Mouse (Mus musculus) ES-E14 (cell line): ENCODE measurements at regions not wholly inside any gene's neighbourhood (a gene's known extent, or its start where the extent isn't known, plus 50 kb on each side); places are given as distances from the start of the nearest gene placed in this dataset.

Experiments used
- DNase-seq: peaks from one replicate; pipeline ENCODE4 v3.0.0-alpha.2; 2013; ENCODE audit warnings: low read depth, low spot score
- H3K27ac ChIP-seq: 2 replicates; pipeline ENCODE4 v1.5.1; 2012; ENCODE audit warnings: low read depth, mild to moderate bottlenecking, low read length, moderate library complexity, mixed read lengths; ENCODE audit not compliant: poor library complexity, insufficient read depth, severe bottlenecking
- H3K36me3 ChIP-seq: 2 replicates; pipeline ENCODE4 v1.6.1; 2012; ENCODE audit warnings: mild to moderate bottlenecking, low read length, moderate library complexity, mixed read lengths; ENCODE audit not compliant: control insufficient read depth, poor library complexity, insufficient read depth, severe bottlenecking
- H3K4me1 ChIP-seq, 2 experiments: fragments of 150-350 bp in 1 of 2; sonication (generic) in 1 of 2; 2 replicates each; pipeline ENCODE4 v1.6.1; 2012; ENCODE audit warnings: low read length in 2 of 2, mild to moderate bottlenecking in 1 of 2, mixed read lengths in 1 of 2; ENCODE audit not compliant: control insufficient read depth in 2 of 2, insufficient read depth in 2 of 2, poor library complexity in 1 of 2
- H3K4me3 ChIP-seq, 2 experiments: fragments of 150-350 bp in 1 of 2; sonication (generic) in 1 of 2; 2 replicates each; pipeline ENCODE4 v1.5.1; 2012; ENCODE audit warnings: low read length in 2 of 2, low read depth in 1 of 2, mild to moderate bottlenecking in 1 of 2, mixed read lengths in 1 of 2; ENCODE audit not compliant: insufficient read depth in 1 of 2, poor library complexity in 1 of 2, severe bottlenecking in 1 of 2
- H3K9ac ChIP-seq: 2 replicates; pipeline ENCODE4 v1.6.1; 2012; ENCODE audit warnings: low read depth, mild to moderate bottlenecking, low read length, mixed read lengths; ENCODE audit not compliant: poor library complexity, insufficient read depth, severe bottlenecking
- H3K9me3 ChIP-seq: fragments of 150-350 bp; sonication (generic); 2 replicates; pipeline ENCODE4 v1.6.1; 2012; ENCODE audit warnings: low read depth, mild to moderate bottlenecking, low read length; ENCODE audit not compliant: control insufficient read depth, insufficient read depth
- CHD2 ChIP-seq: IDR thresholded peaks from 2 replicates; pipeline ENCODE4 v1.6.1; 2014; ENCODE audit warnings: mild to moderate bottlenecking, low read depth, low read length, inconsistent platforms
- HCFC1 ChIP-seq: IDR thresholded peaks from 2 replicates; pipeline ENCODE4 v1.6.1; 2012; ENCODE audit warnings: low read length, inconsistent platforms, borderline replicate concordance; ENCODE audit not compliant: insufficient read depth
- MAFK ChIP-seq: IDR thresholded peaks from 2 replicates; pipeline ENCODE4 v1.6.1; 2014; ENCODE audit warnings: mild to moderate bottlenecking, low read depth, low read length, inconsistent platforms; ENCODE audit not compliant: insufficient read depth
- ZC3H11A ChIP-seq: IDR thresholded peaks from 2 replicates; pipeline ENCODE4 v1.6.1; 2012; ENCODE audit warnings: low read depth, mild to moderate bottlenecking, inconsistent platforms, low read length, borderline replicate concordance
- ZNF384 ChIP-seq: IDR thresholded peaks from 2 replicates; pipeline ENCODE4 v1.6.1; 2012; ENCODE audit warnings: low read depth, low read length, inconsistent platforms
- in situ Hi-C, 2 experiments: fragments of 600-800 bp; cut with MboI; formaldehyde crosslinking; loops; one replicate each; pipeline ENCODE4 v1.15.1; 2025; ENCODE audit warnings: low sequenced_read_pairs in 2 of 2, inconsistent platforms in 1 of 2; ENCODE audit not compliant: unreplicated experiment in 2 of 2

DNA sequence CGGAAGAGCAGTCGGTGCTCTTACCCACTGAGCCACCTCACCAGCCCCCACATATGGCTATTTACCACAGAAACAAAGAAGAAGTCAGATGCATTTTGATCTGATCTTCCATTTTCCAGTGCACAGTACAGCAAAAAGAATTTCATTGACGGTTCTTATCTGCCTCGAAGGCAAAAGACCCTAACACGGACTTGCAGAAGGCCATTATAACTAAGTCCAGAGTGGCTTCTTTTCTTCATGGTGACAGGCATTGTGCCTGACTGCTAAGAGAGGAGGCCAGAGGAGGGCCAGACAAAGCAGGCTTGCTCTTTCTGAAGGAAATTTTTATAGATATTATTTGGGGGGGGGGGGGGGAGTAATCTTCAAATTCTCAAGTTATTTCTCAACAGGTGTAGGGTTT, 350.0 kb upstream of the Atp11b start:
- in situ Hi-C loops, result no loop called here

DNA sequence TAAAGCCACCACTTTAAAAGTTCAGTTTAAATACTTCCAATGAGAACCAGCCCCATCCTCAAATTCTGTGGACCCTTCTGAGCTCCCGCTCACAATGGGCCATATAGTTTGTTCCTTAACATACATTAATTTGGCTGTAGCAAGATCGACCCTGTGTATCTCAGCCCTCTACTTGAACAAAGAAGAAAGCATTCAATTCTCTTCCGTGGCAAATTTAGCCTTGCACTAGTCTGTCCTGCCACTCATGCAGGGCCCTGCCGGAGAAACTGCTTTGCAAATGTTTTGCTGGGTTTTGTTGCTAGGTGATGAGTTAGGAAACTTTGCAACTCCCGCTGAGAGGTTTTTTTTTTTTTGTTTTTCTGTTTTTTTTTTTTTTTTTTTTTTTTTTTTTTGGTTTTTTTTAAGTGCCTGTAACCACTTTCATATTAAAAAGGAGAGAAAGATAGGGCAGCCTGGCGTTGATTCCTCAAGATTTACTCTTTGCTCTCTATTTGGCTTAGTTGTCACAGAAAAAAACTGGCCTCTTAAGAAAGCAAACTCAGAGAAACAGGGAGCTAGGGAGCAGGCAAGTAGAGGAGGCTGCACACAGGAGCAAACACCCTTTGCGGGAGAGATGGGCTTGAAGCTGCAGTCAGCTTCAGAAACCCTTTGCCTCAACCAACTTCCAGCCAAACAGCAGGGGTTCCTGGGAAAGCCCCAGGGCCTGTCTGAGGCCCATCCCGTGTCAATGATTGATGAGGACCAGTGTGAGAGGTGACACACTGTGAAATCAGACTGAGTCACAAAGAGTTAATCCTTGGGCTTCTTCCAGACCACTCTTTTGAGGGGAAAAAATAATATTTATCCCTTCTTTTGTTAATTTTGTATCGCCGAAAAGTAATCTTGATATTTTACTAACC, 349.2 kb upstream of the Atp11b start:
- peak overlapping the region; percentile 25; the same call in 1 of the 2 replicates for H3K27ac ChIP-seq
- no peak overlapping the region for H3K4me3 ChIP-seq
- TF ChIP-seq ZNF384, result peak; percentile 96
- no peak for TF ChIP-seq ZC3H11A
- in situ Hi-C loops, result no loop called here
- H3K4me1 ChIP-seq, result peaks cover 0 to 4% of the 10 kb centered on the region in 2 experiments; a peak in 1 of 4 replicates
- H3K9ac ChIP-seq, result no peak overlapping the region
- DNase-seq, result peak; percentile 57
- no peaks in the 10 kb centered on the region for H3K36me3 ChIP-seq
- H3K9me3 ChIP-seq, result no peaks in the 10 kb centered on the region

More for the DNA sequence above, 350.0 kb upstream of the Atp11b start:
- peaks cover 0 to 4% of the 10 kb centered on the region in 2 experiments; a peak in 1 of 4 replicates for H3K4me1 ChIP-seq
- H3K9me3 ChIP-seq, result no peaks in the 10 kb centered on the region
- H3K36me3 ChIP-seq, result no peaks in the 10 kb centered on the region
- no peak overlapping the region for H3K9ac ChIP-seq
- DNase-seq, result no peak
- no peak for TF ChIP-seq MAFK
- no peak for TF ChIP-seq CHD2
- no peak for TF ChIP-seq ZNF384
- no peak for TF ChIP-seq HCFC1
- TF ChIP-seq ZC3H11A, result no peak
- H3K4me3 ChIP-seq, result no peak overlapping the region
- H3K27ac ChIP-seq, result no peak overlapping the region

- Histone ChIP-seq H3K36me3 (no peaks in the 10 kb centered on the region), H3K27ac (no peak overlapping the region)
- DNase-seq, result peak; percentile 41
Measured at GRCm38 (mm10) chr3:35405621-35406079, 348.3 kb upstream of the Atp11b start.

DNA sequence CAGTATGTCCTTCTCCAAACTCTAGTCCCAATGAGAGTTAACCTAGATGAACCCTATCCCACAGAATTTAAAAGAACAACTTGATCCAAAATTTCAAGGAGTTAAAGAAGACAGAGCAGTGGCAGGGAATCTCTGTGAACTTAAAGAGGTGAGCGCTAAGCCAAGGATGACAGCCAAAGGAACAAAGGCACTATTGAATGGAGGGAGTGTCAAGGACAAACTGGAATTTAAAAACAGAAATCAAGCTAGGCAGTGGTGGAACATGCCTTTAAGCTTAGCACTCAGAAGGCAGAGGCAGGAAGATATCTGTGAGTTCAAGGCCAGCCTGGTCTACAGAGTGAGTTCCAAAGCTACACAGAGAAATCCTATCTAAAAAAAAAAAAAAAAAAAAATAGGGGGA, 316.2 kb upstream of the Atp11b start:
- in situ Hi-C loops, result no loop called here
- no peak overlapping the region for H3K4me3 ChIP-seq
- no peaks in the 10 kb centered on the region for H3K9me3 ChIP-seq
- H3K36me3 ChIP-seq, result no peaks in the 10 kb centered on the region
- peaks cover 2 to 4% of the 10 kb centered on the region in 2 experiments; a peak in 3 of 4 replicates for H3K4me1 ChIP-seq
- H3K27ac ChIP-seq, result no peak overlapping the region
- no peak overlapping the region for H3K9ac ChIP-seq
- peak; percentile 40 for DNase-seq
- no peak for TF ChIP-seq MAFK

More at GRCm38 (mm10) chr3:35405621-35406079, 348.3 kb upstream of the Atp11b start:
- Histone ChIP-seq H3K9ac (no peak overlapping the region), H3K9me3 (no peaks in the 10 kb centered on the region), H3K4me3 (no peak overlapping the region), H3K4me1 (peaks cover 0 to 4% of the 10 kb centered on the region in 2 experiments; a peak in 1 of 4 replicates)
- TF ChIP-seq HCFC1, result no peak
- TF ChIP-seq ZC3H11A, result no peak
- no peak for TF ChIP-seq CHD2
- no peak for TF ChIP-seq ZNF384
- no peak for TF ChIP-seq MAFK
- in situ Hi-C loops, result no loop called here

DNA sequence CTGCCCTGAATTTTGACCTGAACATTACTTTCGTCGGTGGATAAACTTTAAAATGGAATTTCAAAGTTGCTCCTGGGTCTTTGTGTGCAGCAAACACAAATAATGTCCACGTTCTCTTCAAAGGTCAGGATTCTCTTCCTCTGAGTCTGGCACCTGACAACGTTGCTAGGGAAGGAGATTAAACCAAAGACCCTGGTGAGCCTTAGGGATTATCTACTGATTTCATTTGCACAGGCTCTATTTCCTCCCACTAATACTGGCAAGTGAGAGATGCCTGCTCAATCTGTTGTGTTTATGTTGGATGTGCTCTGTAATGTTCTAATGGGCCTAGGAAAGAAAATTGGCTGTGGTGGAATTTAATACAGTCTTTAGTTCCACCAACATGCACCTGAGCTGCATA, 291.0 kb upstream of the Atp11b start:
- TF ChIP-seq ZC3H11A (no peak), ZNF384 (no peak), CHD2 (no peak), MAFK (no peak), HCFC1 (no peak)
- no peaks in the 10 kb centered on the region for H3K4me1 ChIP-seq
- H3K4me3 ChIP-seq, result no peak overlapping the region
- H3K36me3 ChIP-seq, result no peaks in the 10 kb centered on the region
- in situ Hi-C loops, result no loop called here
- no peak overlapping the region for H3K27ac ChIP-seq
- H3K9ac ChIP-seq, result no peak overlapping the region
- no peaks in the 10 kb centered on the region for H3K9me3 ChIP-seq
- DNase-seq, result no peak
